Mouse (Mus musculus) cerebellum, adult 9-11 months (tissue): ENCODE data around the gene Ncbp2.
A peak's percentile ranks its signal among the peaks of the same experiment; 100 is the strongest.
"Not testable (repeated sequence)": the region's sequence is repeated elsewhere in the genome, so short reads cannot be mapped to it uniquely, and the experiment has no call there.

Source experiments
- DNase-seq: peaks from one replicate; pipeline ENCODE4 v3.0.0; 2022

The Ncbp2 gene

GRCm38 (mm10) chr16:31935091-31935979 is 13.0 kb upstream of the Ncbp2 start:
- peak; percentile 60 for DNase-seq

- no peak for DNase-seq
Observed at GRCm38 (mm10) chr16:31936568-31936967, 11.7 kb upstream of the Ncbp2 start.

GRCm38 (mm10) chr16:31938856-31939255 is 9.5 kb upstream of the Ncbp2 start:
- no peak for DNase-seq

GRCm38 (mm10) chr16:31940586-31940985 is 7.7 kb upstream of the Ncbp2 start:
- no peak for DNase-seq

GRCm38 (mm10) chr16:31943980-31944379 is 4.3 kb upstream of the Ncbp2 start:
- peak; percentile 73 for DNase-seq

- DNase-seq = peak; percentile 52
Observed at GRCm38 (mm10) chr16:31944698-31945255, 3.5 kb upstream of the Ncbp2 start.

GRCm38 (mm10) chr16:31945372-31945771 is 2.9 kb upstream of the Ncbp2 start:
- no peak for DNase-seq

GRCm38 (mm10) chr16:31945986-31946385 is 2.3 kb upstream of the Ncbp2 start:
- DNase-seq = not testable (repeated sequence)

- no peak for DNase-seq
Observed at GRCm38 (mm10) chr16:31947333-31947732, 980 bp upstream of the Ncbp2 start.

GRCm38 (mm10) chr16:31947901-31948316 is 404 bp upstream of the Ncbp2 start:
- no peak for DNase-seq

GRCm38 (mm10) chr16:31963224-31963623 is 14.9 kb downstream of the Ncbp2 start:
- no peak for DNase-seq

GRCm38 (mm10) chr16:31975258-31975657 is 26.9 kb downstream of the Ncbp2 start:
- DNase-seq = no peak

GRCm38 (mm10) chr16:31979501-31979900 is 31.2 kb downstream of the Ncbp2 start:
- DNase-seq = no peak

- DNase-seq = no peak
Observed at GRCm38 (mm10) chr16:31980946-31981345, 32.6 kb downstream of the Ncbp2 start.

- no peak for DNase-seq
Observed at GRCm38 (mm10) chr16:31992039-31992438, 43.7 kb downstream of the Ncbp2 start.

- no peak for DNase-seq
Observed at GRCm38 (mm10) chr16:31993195-31993594, 44.9 kb downstream of the Ncbp2 start.

GRCm38 (mm10) chr16:31993946-31994345 is 45.6 kb downstream of the Ncbp2 start:
- no peak for DNase-seq

GRCm38 (mm10) chr16:31996371-31996770 is 48.1 kb downstream of the Ncbp2 start:
- DNase-seq = no peak

- DNase-seq = peak; percentile 92
Observed at GRCm38 (mm10) chr16:32002509-32003477, 54.5 kb downstream of the Ncbp2 start, which contains the start of gene Senp5. Gene Senp5 (minus strand): TSS chr16:32003287.

- no peak for DNase-seq
Observed at GRCm38 (mm10) chr16:32004731-32005130, 56.4 kb downstream of the Ncbp2 start.

- no peak for DNase-seq
Observed at GRCm38 (mm10) chr16:32008529-32009293, 60.4 kb downstream of the Ncbp2 start.

GRCm38 (mm10) chr16:32009913-32010312 is 61.6 kb downstream of the Ncbp2 start:
- DNase-seq = no peak
